20 mouse cellular contexts compared by ENCODE assay signal in the genomic region with DNA sequence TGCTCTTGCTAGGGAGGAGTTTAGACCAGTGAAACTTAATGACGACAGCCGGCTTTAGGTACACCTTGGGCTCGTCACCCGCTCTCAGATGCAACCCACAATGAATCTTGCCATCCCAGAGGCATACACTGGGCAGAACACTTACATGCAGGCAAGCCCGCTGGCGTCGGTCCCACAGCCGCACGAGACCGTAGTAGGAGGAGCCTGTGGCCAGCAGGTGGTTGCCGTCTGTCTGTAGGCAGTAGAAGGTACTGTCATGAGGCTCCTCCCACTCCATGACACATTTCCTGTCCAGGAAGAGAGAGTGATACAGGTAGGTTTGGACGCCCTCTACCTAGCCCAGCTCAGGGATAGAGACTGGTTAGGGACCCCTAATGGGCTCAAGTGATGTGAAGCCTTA. TPM values are rescaled to one million over a fixed set of nuclear protein-coding genes. Genes with fewer than 3 reads are reported as not detected.
DNase-seq lines count a peak whose midpoint lies in the region; ATAC-seq lines count a peak whose summit lies in the region.
"Had no signal": no experiment of that assay in that cellular context is flagged by ENCODE, and none has a peak within 500 bp of the region (broad histone marks: within the 10 kb centered on the region; RNA-seq: fewer than 3 reads in every experiment).

No protein-coding gene starts in this region.

- 87% methylated on average over 12 of the region's 12 CpGs for WGBS in kidney, embryonic 15.5 days

- peaks cover 40% of the 10 kb centered on the region for H3K4me1 ChIP-seq in kidney, embryonic 15.5 days
- H3K4me1 ChIP-seq: forebrain, embryonic 15.5 days had no signal

- H3K9ac ChIP-seq in kidney, embryonic 15.5 days: no peak overlapping the region
- H3K9ac ChIP-seq: embryonic facial prominence, embryonic 12.5 days; forebrain, embryonic 15.5 days; hindbrain, embryonic 13.5 days; limb, embryonic 13.5 days; liver, embryonic 15.5 days; neural tube, embryonic 12.5 days had no signal

- no peaks in the 10 kb centered on the region for H3K27me3 ChIP-seq in kidney, embryonic 15.5 days
- H3K27me3 ChIP-seq: embryonic facial prominence, embryonic 12.5 days; forebrain, embryonic 15.5 days; limb, embryonic 13.5 days; liver, embryonic 15.5 days had no signal

- H3K9me3 ChIP-seq in kidney, embryonic 15.5 days (replicated peaks): no peaks in the 10 kb centered on the region
- H3K9me3 ChIP-seq: embryonic facial prominence, embryonic 12.5 days; forebrain, embryonic 15.5 days; hindbrain, embryonic 13.5 days; limb, embryonic 13.5 days; liver, embryonic 15.5 days had no signal

- no peak overlapping the region for H3K4me3 ChIP-seq in kidney, embryonic 15.5 days (replicated peaks)
- H3K4me3 ChIP-seq: embryonic facial prominence, embryonic 12.5 days; forebrain, embryonic 15.5 days; hindbrain, embryonic 13.5 days; left cerebral cortex, adult 2 months; limb, embryonic 13.5 days; liver, embryonic 15.5 days; neural tube, embryonic 12.5 days had no signal

- no peak overlapping the region for H3K4me2 ChIP-seq in kidney, embryonic 15.5 days
- H3K4me2 ChIP-seq: embryonic facial prominence, embryonic 12.5 days; forebrain, embryonic 15.5 days; hindbrain, embryonic 13.5 days; limb, embryonic 13.5 days; liver, embryonic 15.5 days; neural tube, embryonic 12.5 days had no signal

- no peak for ATAC-seq in kidney, embryonic 15.5 days (replicated peaks; ENCODE audit: low FRiP score)
- ATAC-seq: forebrain, embryonic 15.5 days; intestine, embryonic 16.5 days; lung, postnatal 0 days; midbrain, embryonic 16.5 days had no signal

- DNase-seq in kidney, adult 9 months: peak; percentile 10
- DNase-seq in CD4-positive, CD25-positive, alpha-beta regulatory T cell, adult 2 months (ENCODE audit: low read depth, low spot score): peak; percentile 70
- peak; percentile 70 for DNase-seq in R1 (ENCODE audit: low read depth, low spot score)
- peak; percentile 79 for DNase-seq in induced T-regulatory cell, adult 2 months (ENCODE audit: low read depth)
- DNase-seq in urinary bladder, postnatal 36 days (ENCODE audit: low spot score in 2 of 2): no peak
- no peak for DNase-seq in right cerebral cortex, postnatal 10 days (ENCODE audit: low spot score in 2 of 2)
- DNase-seq: cerebellum, adult 2 months; kidney, postnatal 14 days; right cerebral cortex, postnatal 14 days had no signal

- H3K36me3 ChIP-seq in kidney, embryonic 15.5 days: peaks cover 34% of the 10 kb centered on the region

- H3K27ac ChIP-seq in kidney, embryonic 15.5 days: no peak overlapping the region
- H3K27ac ChIP-seq: embryonic facial prominence, embryonic 12.5 days; forebrain, embryonic 15.5 days; left cerebral cortex, adult 2 months; limb, embryonic 13.5 days; liver, embryonic 15.5 days; neural tube, embryonic 12.5 days had no signal

RNA-seq across cellular contexts. Expression of a gene that starts 18.6 kb away (rescaled TPM):
- 48.9 and 53.3 TPM in 2 replicates for polyA plus RNA-seq in kidney, embryonic 15.5 days (2015; fragmentation: Nextera tagmentation; extraction: Ambion mirVana)

RNA-seq across cellular contexts. Expression of a gene that starts 18.6 kb away (rescaled TPM):
- polyA plus RNA-seq in kidney, embryonic 15.5 days (2015; fragmentation: Nextera tagmentation; extraction: Ambion mirVana): 18.9 and 19.9 TPM in 2 replicates

Comparison
In these comparisons a context has a peak if more than half of its experiments do, and no peak if none do; other contexts are left out.
1. DNase-seq: peak in kidney, adult 9 months (single experiment), CD4-positive, CD25-positive, alpha-beta regulatory T cell, adult 2 months (single experiment), R1 (single experiment) and induced T-regulatory cell, adult 2 months (single experiment); none in urinary bladder, postnatal 36 days (0 of 2) and right cerebral cortex, postnatal 10 days (0 of 2).